Mouse (Mus musculus) embryonic facial prominence, embryonic 14.5 days (tissue): ENCODE measurements around the gene Ttc28. TPM values are rescaled to one million over a fixed set of nuclear protein-coding genes. Genes with fewer than 3 reads are reported as not detected.
A peak's percentile ranks its signal among the peaks of the same experiment; 100 is the strongest.

Experiments
- ATAC-seq: fragments of 200-750 bp; cut with Nextera tagmentation; 2 replicates; pipeline ENCODE4 v1.8.0; 2017; ENCODE audit warnings: low read depth, moderate number of reproducible peaks, moderate TSS enrichment
- DNase-seq: peaks from one replicate; pipeline ENCODE4 v3.0.0-alpha.2; 2015; ENCODE audit warnings: low spot score
- H3K27ac ChIP-seq: fragments of 300-500 bp; sonication (generic); replicated peaks from 2 replicates; pipeline ENCODE4 v1.5.1; 2014; ENCODE audit warnings: low read depth, mild to moderate bottlenecking, low read length, moderate library complexity
- H3K27me3 ChIP-seq: fragments of 300-500 bp; sonication (generic); replicated peaks from 2 replicates; pipeline ENCODE4 v1.6.1; 2014; ENCODE audit warnings: low read length; ENCODE audit not compliant: control insufficient read depth, insufficient read depth
- H3K36me3 ChIP-seq: fragments of 300-500 bp; sonication (generic); 2 replicates; pipeline ENCODE4 v1.6.1; 2014; ENCODE audit warnings: low read length, mixed read lengths; ENCODE audit not compliant: control insufficient read depth, insufficient read depth
- H3K4me1 ChIP-seq: fragments of 300-500 bp; sonication (generic); 2 replicates; pipeline ENCODE4 v1.6.1; 2014; ENCODE audit warnings: antibody characterized with exemption, low read length; ENCODE audit not compliant: control insufficient read depth, insufficient read depth
- H3K4me2 ChIP-seq: fragments of 300-500 bp; sonication (generic); 2 replicates; pipeline ENCODE4 v1.6.1; 2014; ENCODE audit warnings: low read depth, mild to moderate bottlenecking, low read length, moderate library complexity, mixed read lengths
- H3K4me3 ChIP-seq: fragments of 300-500 bp; sonication (generic); 2 replicates; pipeline ENCODE4 v1.5.1; 2014; ENCODE audit warnings: low read depth, mild to moderate bottlenecking, low read length
- H3K9ac ChIP-seq: fragments of 300-500 bp; sonication (generic); 2 replicates; pipeline ENCODE4 v1.6.1; 2014; ENCODE audit warnings: low read depth, mild to moderate bottlenecking, low read length, moderate library complexity, mixed read lengths
- H3K9me3 ChIP-seq: fragments of 300-500 bp; sonication (generic); 2 replicates; pipeline ENCODE4 v1.6.1; 2016; ENCODE audit warnings: low read length; ENCODE audit not compliant: control insufficient read depth
- WGBS: fragments of 180-500 bp; shearing (Covaris S2); extraction: QIAGEN DNeasy Blood & Tissue Kit; methylation state at CpG from one replicate; pipeline ENCODE4 v1.1.7; 2014; 5-methylcytosine and 5-hydroxymethylcytosine counted together
- polyA plus RNA-seq: library from polyadenylated mRNA; unstranded; fragments of >200 nt; fragmentation: Nextera tagmentation; extraction: Ambion mirVana; gene quantifications from 2 replicates; pipeline ENCODE4 v1.2.1, GENCODE M21; 2014

The Ttc28 gene
- polyA plus RNA-seq, 1 experiment from 2014 or later = 17.4 TPM

DNA sequence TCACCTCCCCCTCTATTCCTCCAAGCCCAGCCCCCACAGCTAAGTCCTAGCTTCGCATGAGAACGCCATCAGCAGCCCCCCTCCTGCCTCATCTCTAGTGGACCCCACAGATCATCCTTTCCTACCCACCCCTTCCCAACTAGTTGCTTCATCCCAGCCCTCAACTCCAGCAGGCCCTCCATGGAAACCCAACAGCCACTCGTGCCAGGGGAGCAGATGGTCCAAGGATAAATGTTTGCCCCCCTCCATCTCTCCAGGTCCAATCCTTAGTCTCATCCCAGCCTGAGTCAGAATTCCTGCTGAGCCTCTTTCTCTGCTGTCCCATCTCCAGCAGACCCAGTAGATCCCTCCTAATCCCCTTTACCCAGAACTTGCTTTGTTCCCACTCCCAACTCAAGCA, 36.6 kb downstream of the Ttc28 start:
- H3K27me3 ChIP-seq = no peaks in the 10 kb centered on the region
- H3K9ac ChIP-seq = no peak overlapping the region
- H3K9me3 ChIP-seq = no peaks in the 10 kb centered on the region
- H3K4me2 ChIP-seq = no peak overlapping the region
- ATAC-seq (no peak), DNase-seq (no peak)
- H3K4me1 ChIP-seq = no peaks in the 10 kb centered on the region; the same call in 1 of the 2 replicates
- H3K27ac ChIP-seq = no peak overlapping the region
- H3K36me3 ChIP-seq = 0 out of 2 replicates have a peak, but pooled peaks cover 7% of the 10 kb centered on the region
- 97% methylated on average over 3 of the region's 3 CpGs for WGBS
- no peak overlapping the region for H3K4me3 ChIP-seq

DNA sequence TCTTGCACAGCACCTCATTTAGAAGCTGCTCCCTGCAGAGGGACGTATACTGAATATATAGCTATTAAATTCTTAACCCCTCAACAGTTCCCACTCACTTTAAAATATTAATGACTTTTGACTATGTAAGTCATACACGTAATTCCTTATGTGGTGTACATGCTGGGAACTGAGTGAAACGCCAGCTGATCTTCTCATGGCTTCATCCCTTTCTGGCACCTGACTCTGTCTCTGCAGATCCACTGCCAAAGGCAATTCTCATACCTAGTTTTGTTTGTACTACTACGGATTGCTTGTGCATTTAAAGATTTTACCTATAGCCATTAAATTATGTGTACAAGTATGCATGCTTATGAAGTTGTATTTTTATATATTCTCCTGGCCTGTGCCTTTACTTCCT, 39.9 kb downstream of the Ttc28 start:
- Histone ChIP-seq H3K4me1 (no peaks in the 10 kb centered on the region), H3K27me3 (no peaks in the 10 kb centered on the region), H3K9me3 (no peaks in the 10 kb centered on the region), H3K9ac (no peak overlapping the region), H3K36me3 (0 out of 2 replicates have a peak, but pooled peaks cover 7% of the 10 kb centered on the region), H3K4me3 (no peak overlapping the region), H3K27ac (no peak overlapping the region), H3K4me2 (no peak overlapping the region)
- 73% methylated on average over 4 of the region's 4 CpGs for WGBS
- ATAC-seq (no peak), DNase-seq (no peak)

DNA sequence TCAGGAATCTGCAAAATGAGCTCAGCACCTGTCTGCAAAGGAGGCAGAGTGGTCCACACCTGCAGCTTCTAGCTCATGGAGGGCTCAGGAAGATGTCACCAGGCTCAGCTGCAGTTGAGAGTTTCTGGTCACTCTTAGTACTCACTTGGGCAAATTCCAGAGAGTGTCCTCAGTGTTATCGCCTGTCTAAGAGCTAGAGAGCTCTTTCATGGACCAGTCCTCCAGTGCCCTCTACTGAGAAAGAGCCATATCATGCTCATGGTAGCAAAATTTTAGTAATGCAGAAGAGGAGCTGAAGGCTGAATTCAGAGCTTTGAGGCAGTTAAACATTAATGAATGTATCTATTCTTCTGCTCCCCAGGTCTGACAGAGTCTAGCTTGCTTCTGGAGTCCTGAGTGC, 43.7 kb downstream of the Ttc28 start:
- H3K4me2 ChIP-seq = no peak overlapping the region
- peaks cover 5% of the 10 kb centered on the region; the same call in 1 of the 2 replicates for H3K4me1 ChIP-seq
- H3K27me3 ChIP-seq = no peaks in the 10 kb centered on the region
- H3K27ac ChIP-seq = no peak overlapping the region
- H3K9me3 ChIP-seq = no peaks in the 10 kb centered on the region
- no peak overlapping the region for H3K4me3 ChIP-seq
- WGBS = 41% methylated on average over 1 of the region's 1 CpGs
- DNase-seq (peak; percentile 39), ATAC-seq (no peak)
- H3K9ac ChIP-seq = no peak overlapping the region
- no peaks in the 10 kb centered on the region for H3K36me3 ChIP-seq

- ATAC-seq (no peak), DNase-seq (no peak)
- Histone ChIP-seq H3K9me3 (no peaks in the 10 kb centered on the region), H3K27ac (no peak overlapping the region), H3K9ac (no peak overlapping the region), H3K4me1 (peaks cover 14% of the 10 kb centered on the region; the same call in 1 of the 2 replicates), H3K4me3 (no peak overlapping the region), H3K36me3 (no peaks in the 10 kb centered on the region), H3K4me2 (no peak overlapping the region), H3K27me3 (no peaks in the 10 kb centered on the region)
- 92% methylated on average over 3 of the region's 3 CpGs for WGBS
Measured at GRCm38 (mm10) chr5:110924636-110925035, 45.0 kb downstream of the Ttc28 start.

DNA sequence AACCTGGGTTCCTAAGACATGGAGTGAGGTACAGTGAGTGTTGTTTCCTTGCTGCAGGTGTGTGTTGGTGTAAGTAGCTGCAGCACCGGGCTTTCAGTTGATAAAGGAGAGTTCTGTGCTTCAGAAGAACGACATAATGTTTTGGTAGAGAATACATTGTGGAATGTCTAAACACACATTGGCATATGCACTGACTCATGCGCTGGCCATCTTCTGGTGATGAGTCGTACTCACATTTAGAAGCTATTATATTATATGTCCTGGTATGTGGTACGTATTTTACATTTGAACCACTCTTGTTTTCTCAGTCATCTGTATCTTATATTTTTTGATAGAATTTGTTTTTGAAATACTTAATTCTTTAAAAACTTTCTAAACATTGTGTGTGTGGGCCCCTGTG, 46.2 kb downstream of the Ttc28 start:
- WGBS = 85% methylated on average over 5 of the region's 5 CpGs
- ATAC-seq = no peak
- H3K4me2 ChIP-seq = no peak overlapping the region
- DNase-seq = no peak
- no peaks in the 10 kb centered on the region for H3K9me3 ChIP-seq
- no peaks in the 10 kb centered on the region for H3K27me3 ChIP-seq
- no peak overlapping the region for H3K9ac ChIP-seq
- peaks cover 14% of the 10 kb centered on the region; the same call in 1 of the 2 replicates for H3K4me1 ChIP-seq
- H3K4me3 ChIP-seq = no peak overlapping the region
- peaks cover 6% of the 10 kb centered on the region; the same call in 1 of the 2 replicates for H3K36me3 ChIP-seq
- no peak overlapping the region for H3K27ac ChIP-seq

- H3K9ac ChIP-seq = no peak overlapping the region
- WGBS = 39% methylated on average over 3 of the region's 3 CpGs
- peak; percentile 83 for DNase-seq
- no peaks in the 10 kb centered on the region for H3K27me3 ChIP-seq
- peak; percentile 83 for ATAC-seq
- no peaks in the 10 kb centered on the region for H3K9me3 ChIP-seq
- peaks cover 8% of the 10 kb centered on the region; the same call in 1 of the 2 replicates for H3K36me3 ChIP-seq
- no peak overlapping the region for H3K4me2 ChIP-seq
- H3K4me3 ChIP-seq = no peak overlapping the region
- peaks cover 14% of the 10 kb centered on the region; the same call in 1 of the 2 replicates for H3K4me1 ChIP-seq
- H3K27ac ChIP-seq = peak overlapping the region; percentile 68
Measured at GRCm38 (mm10) chr5:110928289-110928688, 48.7 kb downstream of the Ttc28 start.

- ATAC-seq (no peak), DNase-seq (no peak)
- peaks cover 8% of the 10 kb centered on the region; the same call in 1 of the 2 replicates for H3K36me3 ChIP-seq
- H3K4me3 ChIP-seq = no peak overlapping the region
- no peak overlapping the region for H3K4me2 ChIP-seq
- 66% methylated on average over 4 of the region's 4 CpGs for WGBS
- H3K27ac ChIP-seq = peak overlapping the region; percentile 44; the same call in 1 of the 2 replicates
- H3K27me3 ChIP-seq = no peaks in the 10 kb centered on the region
- no peak overlapping the region for H3K9ac ChIP-seq
- no peaks in the 10 kb centered on the region for H3K9me3 ChIP-seq
- peaks cover 14% of the 10 kb centered on the region; the same call in 1 of the 2 replicates for H3K4me1 ChIP-seq
Measured at GRCm38 (mm10) chr5:110929306-110929705, 49.7 kb downstream of the Ttc28 start.

DNA sequence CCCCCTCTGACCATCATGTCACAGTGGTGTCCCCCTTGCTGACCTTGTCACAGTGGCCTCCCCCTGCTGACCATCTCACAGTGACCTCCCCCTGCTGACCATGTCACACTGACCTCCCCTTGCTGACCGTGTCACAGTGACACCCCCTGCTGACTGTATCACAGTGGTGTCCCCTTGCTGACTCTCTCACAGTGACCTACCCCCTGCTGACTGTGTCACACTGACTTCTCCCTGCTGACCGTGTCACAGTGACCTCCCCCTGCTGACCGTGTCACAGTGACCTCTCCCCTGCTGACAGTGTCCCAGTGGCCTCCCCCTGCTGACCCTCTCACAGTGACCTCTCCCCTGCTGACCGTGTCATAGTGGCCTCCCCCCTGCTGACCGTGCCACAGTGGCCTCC, 57.0 kb downstream of the Ttc28 start:
- Histone ChIP-seq H3K27ac (no peak overlapping the region), H3K36me3 (no peaks in the 10 kb centered on the region), H3K4me1 (no peaks in the 10 kb centered on the region), H3K4me3 (no peak overlapping the region), H3K27me3 (no peaks in the 10 kb centered on the region), H3K9ac (no peak overlapping the region), H3K9me3 (no peaks in the 10 kb centered on the region), H3K4me2 (no peak overlapping the region)
- DNase-seq (no peak), ATAC-seq (no peak)
- 49% methylated on average over 5 of the region's 5 CpGs for WGBS

DNA sequence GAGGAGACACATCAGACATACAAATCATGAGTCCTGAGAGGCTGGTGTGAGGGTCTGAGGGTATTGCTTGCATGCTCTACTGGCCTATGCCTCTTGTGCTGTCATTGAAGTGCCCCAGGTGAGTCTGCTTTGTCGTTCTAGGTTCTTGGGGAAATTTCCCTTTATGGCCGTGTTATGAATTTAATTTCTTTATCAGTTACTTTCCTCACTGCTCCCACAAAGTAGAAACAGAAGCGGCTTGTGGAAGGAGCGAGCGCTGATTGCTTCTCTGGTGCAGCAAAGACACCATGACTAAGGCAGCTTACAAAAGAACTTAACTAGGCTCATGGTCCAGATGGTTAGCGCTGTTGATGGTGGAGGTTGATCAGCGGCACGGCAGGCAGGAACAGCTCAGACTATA, 64.7 kb downstream of the Ttc28 start:
- WGBS = 87% methylated on average over 8 of the region's 8 CpGs
- no peak overlapping the region for H3K4me3 ChIP-seq
- DNase-seq = no peak
- H3K4me1 ChIP-seq = 0 out of 2 replicates have a peak, but pooled peaks cover 4% of the 10 kb centered on the region
- H3K27me3 ChIP-seq = no peaks in the 10 kb centered on the region
- H3K27ac ChIP-seq = no peak overlapping the region
- ATAC-seq = no peak
- no peak overlapping the region for H3K9ac ChIP-seq
- H3K36me3 ChIP-seq = no peaks in the 10 kb centered on the region
- H3K4me2 ChIP-seq = no peak overlapping the region
- no peaks in the 10 kb centered on the region for H3K9me3 ChIP-seq
